Mouse (Mus musculus): ENCODE results near the gene Cd101. TPM values are rescaled to one million over a fixed set of nuclear protein-coding genes. Genes with fewer than 3 reads are reported as not detected.

Gene Cd101
- polyA plus RNA-seq, 1 experiment, result 0.01 TPM

- H3K79me3 ChIP-seq (ENCODE audit: low read depth), result no peaks in the 10 kb centered on the region
- no peaks in the 10 kb centered on the region for H3K27me3 ChIP-seq (ENCODE audit: control insufficient read depth, insufficient read depth, insufficient read length)
- H3K4me3 ChIP-seq (ENCODE audit: insufficient read depth, poor library complexity, severe bottlenecking), result no peak overlapping the region
- no peaks in the 10 kb centered on the region for H3K36me3 ChIP-seq (ENCODE audit: control insufficient read depth, insufficient read depth)
- no peak overlapping the region for H3ac ChIP-seq (ENCODE audit: control insufficient read depth, insufficient read length, low read depth)
- TF ChIP-seq MYOG (IDR thresholded peaks at IDR 0.05; ENCODE audit: control insufficient read depth, extremely low read depth, insufficient read length) (no peak), USF1 (IDR thresholded peaks at IDR 0.05; ENCODE audit: low read depth) (no peak), MAX (IDR thresholded peaks at IDR 0.05) (no peak), CTCF (IDR thresholded peaks at IDR 0.05; ENCODE audit: control insufficient read depth, insufficient read depth, insufficient read length) (no peak), CEBPB (IDR thresholded peaks at IDR 0.05; ENCODE audit: low read depth) (no peak), MYOD1 (IDR thresholded peaks at IDR 0.05; ENCODE audit: control insufficient read depth, insufficient read length, low read depth) (no peak), FOSL1 (IDR thresholded peaks at IDR 0.05; ENCODE audit: insufficient read depth, low read length, poor library complexity, severe bottlenecking) (no peak)
- H3K79me2 ChIP-seq (ENCODE audit: control insufficient read depth, insufficient read depth), result no peaks in the 10 kb centered on the region
Observed at GRCm38 (mm10) chr3:100994252-100994651, 35.1 kb downstream of the Cd101 start.

GRCm38 (mm10) chr3:100993718-100994117 is 35.6 kb downstream of the Cd101 start:
- Histone ChIP-seq H3K36me3 (ENCODE audit: control insufficient read depth, insufficient read depth) (no peaks in the 10 kb centered on the region), H3K27me3 (ENCODE audit: control insufficient read depth, insufficient read depth, insufficient read length) (no peaks in the 10 kb centered on the region), H3K4me3 (ENCODE audit: insufficient read depth, poor library complexity, severe bottlenecking) (no peak overlapping the region), H3ac (ENCODE audit: control insufficient read depth, insufficient read length, low read depth) (no peak overlapping the region), H3K79me3 (ENCODE audit: low read depth) (no peaks in the 10 kb centered on the region), H3K79me2 (ENCODE audit: control insufficient read depth, insufficient read depth) (no peaks in the 10 kb centered on the region)
- TF ChIP-seq CEBPB (IDR thresholded peaks at IDR 0.05; ENCODE audit: low read depth) (no peak), USF1 (IDR thresholded peaks at IDR 0.05; ENCODE audit: low read depth) (no peak), FOSL1 (IDR thresholded peaks at IDR 0.05; ENCODE audit: insufficient read depth, low read length, poor library complexity, severe bottlenecking) (no peak), MYOD1 (IDR thresholded peaks at IDR 0.05; ENCODE audit: control insufficient read depth, insufficient read length, low read depth) (no peak), MYOG (IDR thresholded peaks at IDR 0.05; ENCODE audit: control insufficient read depth, extremely low read depth, insufficient read length) (no peak), CTCF (IDR thresholded peaks at IDR 0.05; ENCODE audit: control insufficient read depth, insufficient read depth, insufficient read length) (no peak), MAX (IDR thresholded peaks at IDR 0.05) (no peak)

DNA sequence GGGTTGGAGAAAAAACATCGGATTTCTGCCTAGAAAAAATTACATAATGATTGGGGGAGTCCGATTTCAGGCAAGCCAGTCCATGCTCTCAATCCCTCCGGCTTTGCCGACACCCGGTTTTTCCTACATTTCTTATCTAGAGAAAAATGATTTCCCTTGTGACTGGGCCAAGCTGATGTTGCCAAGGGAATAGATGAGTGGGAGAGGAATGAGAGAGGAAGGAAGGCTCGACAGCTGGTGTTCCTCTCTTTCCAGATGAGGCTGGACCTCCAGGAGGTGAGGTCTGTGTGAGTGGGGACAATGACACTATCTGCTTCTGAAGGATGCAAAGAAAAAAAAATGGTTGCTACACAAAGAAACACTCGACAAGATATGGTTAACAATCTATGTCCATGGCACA is 36.2 kb downstream of the Cd101 start:
- TF ChIP-seq CTCF (IDR thresholded peaks at IDR 0.05; ENCODE audit: control insufficient read depth, insufficient read depth, insufficient read length) (no peak), MAX (IDR thresholded peaks at IDR 0.05) (no peak), MYOD1 (IDR thresholded peaks at IDR 0.05; ENCODE audit: control insufficient read depth, insufficient read length, low read depth) (no peak), FOSL1 (IDR thresholded peaks at IDR 0.05; ENCODE audit: insufficient read depth, low read length, poor library complexity, severe bottlenecking) (no peak), USF1 (IDR thresholded peaks at IDR 0.05; ENCODE audit: low read depth) (no peak), CEBPB (IDR thresholded peaks at IDR 0.05; ENCODE audit: low read depth) (no peak), MYOG (IDR thresholded peaks at IDR 0.05; ENCODE audit: control insufficient read depth, extremely low read depth, insufficient read length) (no peak)
- H3K79me2 ChIP-seq (ENCODE audit: control insufficient read depth, insufficient read depth), result no peaks in the 10 kb centered on the region
- no peaks in the 10 kb centered on the region for H3K79me3 ChIP-seq (ENCODE audit: low read depth)
- no peak overlapping the region for H3K4me3 ChIP-seq (ENCODE audit: insufficient read depth, poor library complexity, severe bottlenecking)
- H3ac ChIP-seq (ENCODE audit: control insufficient read depth, insufficient read length, low read depth), result no peak overlapping the region
- no peaks in the 10 kb centered on the region for H3K27me3 ChIP-seq (ENCODE audit: control insufficient read depth, insufficient read depth, insufficient read length)
- H3K36me3 ChIP-seq (ENCODE audit: control insufficient read depth, insufficient read depth), result no peaks in the 10 kb centered on the region

- Histone ChIP-seq H3K79me3 (ENCODE audit: low read depth) (no peaks in the 10 kb centered on the region), H3K27me3 (ENCODE audit: control insufficient read depth, insufficient read depth, insufficient read length) (no peaks in the 10 kb centered on the region), H3K4me3 (ENCODE audit: insufficient read depth, poor library complexity, severe bottlenecking) (no peak overlapping the region), H3K79me2 (ENCODE audit: control insufficient read depth, insufficient read depth) (no peaks in the 10 kb centered on the region), H3K36me3 (ENCODE audit: control insufficient read depth, insufficient read depth) (no peaks in the 10 kb centered on the region), H3ac (ENCODE audit: control insufficient read depth, insufficient read length, low read depth) (no peak overlapping the region)
- no peak for TF ChIP-seq MAX (IDR thresholded peaks at IDR 0.05)
- no peak for TF ChIP-seq USF1 (IDR thresholded peaks at IDR 0.05; ENCODE audit: low read depth)
- TF ChIP-seq CTCF (IDR thresholded peaks at IDR 0.05; ENCODE audit: control insufficient read depth, insufficient read depth, insufficient read length), result no peak
- no peak for TF ChIP-seq FOSL1 (IDR thresholded peaks at IDR 0.05; ENCODE audit: insufficient read depth, low read length, poor library complexity, severe bottlenecking)
- TF ChIP-seq MYOD1 (IDR thresholded peaks at IDR 0.05; ENCODE audit: control insufficient read depth, insufficient read length, low read depth), result no peak
- no peak for TF ChIP-seq MYOG (IDR thresholded peaks at IDR 0.05; ENCODE audit: control insufficient read depth, extremely low read depth, insufficient read length)
- TF ChIP-seq CEBPB (IDR thresholded peaks at IDR 0.05; ENCODE audit: low read depth), result no peak
Observed at GRCm38 (mm10) chr3:100990231-100990630, 39.1 kb downstream of the Cd101 start.

DNA sequence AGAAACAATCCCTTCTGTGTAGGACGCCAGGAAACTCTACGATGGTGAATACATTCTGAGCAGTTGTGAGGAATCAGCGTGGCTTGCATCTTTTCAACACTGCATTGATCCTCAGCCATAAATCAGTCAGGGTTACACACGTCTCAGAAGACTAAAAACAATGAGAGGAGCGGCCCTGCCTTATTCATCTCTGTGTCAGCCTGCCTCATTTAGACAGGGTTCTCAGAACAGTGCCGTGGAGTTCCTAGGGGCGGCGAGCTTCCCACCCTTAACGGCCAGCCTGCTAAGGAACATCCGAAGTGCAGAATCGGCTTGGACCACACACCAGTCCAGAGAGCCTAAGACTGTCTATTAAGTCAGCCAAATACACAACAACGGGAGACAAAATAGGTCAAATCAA is 39.9 kb downstream of the Cd101 start:
- no peak for TF ChIP-seq CTCF (IDR thresholded peaks at IDR 0.05; ENCODE audit: control insufficient read depth, insufficient read depth, insufficient read length)
- no peaks in the 10 kb centered on the region for H3K27me3 ChIP-seq (ENCODE audit: control insufficient read depth, insufficient read depth, insufficient read length)
- no peak overlapping the region for H3ac ChIP-seq (ENCODE audit: control insufficient read depth, insufficient read length, low read depth)
- H3K79me3 ChIP-seq (ENCODE audit: low read depth), result no peaks in the 10 kb centered on the region
- no peaks in the 10 kb centered on the region for H3K79me2 ChIP-seq (ENCODE audit: control insufficient read depth, insufficient read depth)
- no peak overlapping the region for H3K4me3 ChIP-seq (ENCODE audit: insufficient read depth, poor library complexity, severe bottlenecking)
- H3K36me3 ChIP-seq (ENCODE audit: control insufficient read depth, insufficient read depth), result no peaks in the 10 kb centered on the region

DNA sequence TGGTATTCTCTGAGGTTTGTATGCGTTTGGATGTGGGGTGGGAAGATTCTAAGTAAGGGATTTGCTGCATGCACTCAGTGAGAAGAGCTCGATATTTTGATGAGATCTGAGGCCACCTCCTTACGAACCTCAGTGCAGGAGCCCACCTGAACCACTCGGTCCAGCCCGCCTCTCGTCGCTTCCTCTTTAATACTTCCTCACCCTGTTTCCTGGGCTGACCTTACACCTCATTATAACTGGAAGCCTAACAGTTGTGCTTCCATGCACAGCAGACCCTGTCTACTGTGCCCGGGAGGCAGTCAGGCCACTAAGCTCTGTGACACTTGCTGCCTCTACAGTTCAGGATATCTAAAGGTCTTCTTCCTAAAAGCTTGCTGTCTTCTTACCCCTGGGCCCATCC is 50.1 kb downstream of the Cd101 start:
- TF ChIP-seq CTCF (IDR thresholded peaks at IDR 0.05; ENCODE audit: control insufficient read depth, insufficient read depth, insufficient read length) (no peak), FOSL1 (IDR thresholded peaks at IDR 0.05; ENCODE audit: insufficient read depth, low read length, poor library complexity, severe bottlenecking) (no peak)
- Histone ChIP-seq H3ac (ENCODE audit: control insufficient read depth, insufficient read length, low read depth) (no peak overlapping the region), H3K27me3 (ENCODE audit: control insufficient read depth, insufficient read depth, insufficient read length) (peaks cover 3% of the 10 kb centered on the region), H3K36me3 (ENCODE audit: control insufficient read depth, insufficient read depth) (no peaks in the 10 kb centered on the region), H3K4me3 (ENCODE audit: insufficient read depth, poor library complexity, severe bottlenecking) (no peak overlapping the region), H3K79me2 (ENCODE audit: control insufficient read depth, insufficient read depth) (no peaks in the 10 kb centered on the region), H3K79me3 (ENCODE audit: low read depth) (no peaks in the 10 kb centered on the region)
